Mouse (Mus musculus): ENCODE data around the gene Dab2. TPM values are rescaled to one million over a fixed set of nuclear protein-coding genes. Genes with fewer than 3 reads are reported as not detected.
A peak's percentile ranks its signal among the peaks of the same experiment; 100 is the strongest.

Dab2 gene
- polyA plus RNA-seq, 1 experiment from 2014 or later: 81.5 TPM

DNA sequence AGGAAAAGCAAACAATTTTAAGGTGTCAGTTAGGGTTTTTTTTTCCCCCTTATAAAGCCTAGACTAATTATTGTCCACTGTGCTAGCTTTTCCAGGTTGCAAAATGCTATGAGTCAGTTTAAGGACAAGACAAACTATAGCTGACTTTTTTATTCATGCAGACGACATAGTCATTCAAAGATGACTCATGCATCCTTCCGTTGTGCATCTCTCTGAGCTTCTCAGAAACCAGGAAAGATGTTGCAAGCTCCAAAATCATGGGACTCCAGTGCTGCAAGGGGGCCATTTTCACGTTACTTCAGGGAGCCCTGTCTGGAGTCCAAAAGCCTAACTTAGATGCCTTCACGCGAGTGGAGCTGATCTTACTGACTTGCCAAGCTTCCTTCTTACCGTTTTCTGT, 111.7 kb downstream of the Dab2 start:
- ATAC-seq (replicated peaks; ENCODE audit: insufficient number of reproducible peaks, low FRiP score, low TSS enrichment, low read depth) (no peak), DNase-seq (ENCODE audit: low spot score) (no peak)
- Histone ChIP-seq H3K27ac (replicated peaks; ENCODE audit: low read depth, low read length) (no peak overlapping the region), H3K4me2 (ENCODE audit: low read depth, low read length) (no peak overlapping the region), H3K36me3 (replicated peaks; ENCODE audit: control insufficient read depth, insufficient read depth, low read depth, low read length) (no peaks in the 10 kb centered on the region), H3K4me3 (ENCODE audit: low read depth, low read length) (no peak overlapping the region), H3K9ac (replicated peaks; ENCODE audit: low read length) (no peak overlapping the region), H3K9me3 (replicated peaks; ENCODE audit: control insufficient read depth, low read length) (no peaks in the 10 kb centered on the region), H3K4me1 (ENCODE audit: control insufficient read depth, insufficient read depth, low read length) (no peaks in the 10 kb centered on the region), H3K27me3 (ENCODE audit: control insufficient read depth, insufficient read depth, low read length) (no peaks in the 10 kb centered on the region)
- 93% methylated on average over 6 of the region's 6 CpGs for WGBS

DNA sequence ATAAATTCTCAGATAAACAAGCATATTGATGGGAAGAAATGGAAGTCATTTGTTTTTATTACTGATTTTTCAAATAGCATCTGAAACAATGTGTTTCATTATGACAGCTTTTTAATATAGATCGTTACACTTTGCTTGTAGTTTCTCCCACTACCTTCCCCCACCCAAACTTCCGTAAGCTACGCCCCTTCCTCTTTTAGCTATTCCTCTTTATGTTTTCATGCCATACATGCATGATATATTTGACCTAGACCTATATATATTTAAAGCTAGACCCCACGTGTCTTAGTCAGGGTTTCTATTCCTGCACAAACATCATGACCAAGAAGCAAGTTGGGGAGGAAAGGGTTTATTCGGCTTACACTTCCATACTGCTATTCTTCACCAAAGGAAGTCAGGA, 115.7 kb downstream of the Dab2 start:
- Histone ChIP-seq H3K27me3 (ENCODE audit: control insufficient read depth, insufficient read depth, low read length) (no peaks in the 10 kb centered on the region), H3K27ac (replicated peaks; ENCODE audit: low read depth, low read length) (no peak overlapping the region), H3K4me2 (ENCODE audit: low read depth, low read length) (no peak overlapping the region), H3K9ac (replicated peaks; ENCODE audit: low read length) (no peak overlapping the region), H3K4me1 (ENCODE audit: control insufficient read depth, insufficient read depth, low read length) (no peaks in the 10 kb centered on the region), H3K4me3 (ENCODE audit: low read depth, low read length) (no peak overlapping the region), H3K36me3 (replicated peaks; ENCODE audit: control insufficient read depth, insufficient read depth, low read depth, low read length) (no peaks in the 10 kb centered on the region), H3K9me3 (replicated peaks; ENCODE audit: control insufficient read depth, low read length) (no peaks in the 10 kb centered on the region)
- no peak for ATAC-seq (replicated peaks; ENCODE audit: insufficient number of reproducible peaks, low FRiP score, low TSS enrichment, low read depth)
- DNase-seq (ENCODE audit: low spot score): no peak
- 89% methylated on average over 5 of the region's 5 CpGs for WGBS

DNA sequence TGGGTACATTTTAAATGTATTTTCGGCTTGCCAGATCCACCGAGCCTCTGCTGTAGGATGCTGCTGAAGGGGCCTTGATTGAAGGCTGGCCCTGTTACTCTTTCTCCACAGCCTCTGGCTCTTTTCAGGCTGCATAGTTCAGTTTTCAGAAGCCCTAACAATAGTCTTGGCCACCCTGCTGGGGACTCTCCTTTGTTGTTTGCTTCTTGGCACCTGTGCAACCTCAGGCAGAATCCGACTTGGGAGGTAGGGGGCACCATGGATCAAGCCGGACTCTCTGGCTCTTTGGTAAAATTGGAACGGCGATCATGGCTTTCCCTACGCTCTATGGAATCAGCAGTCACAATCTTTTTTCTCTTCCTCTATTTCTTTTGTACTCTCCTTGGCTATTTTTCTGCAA, 132.2 kb downstream of the Dab2 start:
- Histone ChIP-seq H3K4me3 (ENCODE audit: low read depth, low read length) (no peak overlapping the region), H3K27ac (replicated peaks; ENCODE audit: low read depth, low read length) (no peak overlapping the region), H3K9ac (replicated peaks; ENCODE audit: low read length) (no peak overlapping the region), H3K27me3 (ENCODE audit: control insufficient read depth, insufficient read depth, low read length) (no peaks in the 10 kb centered on the region), H3K9me3 (replicated peaks; ENCODE audit: control insufficient read depth, low read length) (no peaks in the 10 kb centered on the region), H3K36me3 (replicated peaks; ENCODE audit: control insufficient read depth, insufficient read depth, low read depth, low read length) (peaks cover 4% of the 10 kb centered on the region; the same call in 1 of the 2 replicates), H3K4me1 (ENCODE audit: control insufficient read depth, insufficient read depth, low read length) (no peaks in the 10 kb centered on the region), H3K4me2 (ENCODE audit: low read depth, low read length) (no peak overlapping the region)
- DNase-seq (ENCODE audit: low spot score) (no peak), ATAC-seq (replicated peaks; ENCODE audit: insufficient number of reproducible peaks, low FRiP score, low TSS enrichment, low read depth) (no peak)
- WGBS: 74% methylated on average over 7 of the region's 7 CpGs

DNA sequence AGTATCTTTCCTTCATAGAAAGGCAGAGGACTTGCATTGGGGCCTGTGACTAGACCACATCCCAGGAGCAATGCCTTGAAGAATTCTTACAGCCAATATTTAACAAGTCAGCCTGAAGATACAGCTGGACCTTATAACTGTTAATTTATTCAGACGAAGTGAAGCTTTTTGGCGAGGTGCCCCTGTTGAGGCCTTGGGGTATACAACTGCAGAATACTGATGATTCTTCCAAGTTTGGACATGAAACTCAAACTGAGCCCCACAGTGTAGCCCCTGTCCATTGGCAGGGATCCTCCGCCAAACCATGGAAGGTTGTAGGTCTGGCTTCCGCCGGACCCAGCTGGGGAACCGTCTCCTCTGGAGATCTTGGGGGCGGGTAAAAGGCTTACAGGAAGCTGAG, 132.8 kb downstream of the Dab2 start:
- no peak overlapping the region for H3K27ac ChIP-seq (replicated peaks; ENCODE audit: low read depth, low read length)
- H3K9ac ChIP-seq (replicated peaks; ENCODE audit: low read length): no peak overlapping the region
- H3K36me3 ChIP-seq (replicated peaks; ENCODE audit: control insufficient read depth, insufficient read depth, low read depth, low read length): peaks cover 4% of the 10 kb centered on the region; the same call in 1 of the 2 replicates
- H3K4me2 ChIP-seq (ENCODE audit: low read depth, low read length): no peak overlapping the region
- H3K27me3 ChIP-seq (ENCODE audit: control insufficient read depth, insufficient read depth, low read length): no peaks in the 10 kb centered on the region
- H3K9me3 ChIP-seq (replicated peaks; ENCODE audit: control insufficient read depth, low read length): no peaks in the 10 kb centered on the region
- DNase-seq (ENCODE audit: low spot score) (no peak), ATAC-seq (replicated peaks; ENCODE audit: insufficient number of reproducible peaks, low FRiP score, low TSS enrichment, low read depth) (no peak)
- no peak overlapping the region for H3K4me3 ChIP-seq (ENCODE audit: low read depth, low read length)
- WGBS: 90% methylated on average over 7 of the region's 7 CpGs
- H3K4me1 ChIP-seq (ENCODE audit: control insufficient read depth, insufficient read depth, low read length): no peaks in the 10 kb centered on the region

DNA sequence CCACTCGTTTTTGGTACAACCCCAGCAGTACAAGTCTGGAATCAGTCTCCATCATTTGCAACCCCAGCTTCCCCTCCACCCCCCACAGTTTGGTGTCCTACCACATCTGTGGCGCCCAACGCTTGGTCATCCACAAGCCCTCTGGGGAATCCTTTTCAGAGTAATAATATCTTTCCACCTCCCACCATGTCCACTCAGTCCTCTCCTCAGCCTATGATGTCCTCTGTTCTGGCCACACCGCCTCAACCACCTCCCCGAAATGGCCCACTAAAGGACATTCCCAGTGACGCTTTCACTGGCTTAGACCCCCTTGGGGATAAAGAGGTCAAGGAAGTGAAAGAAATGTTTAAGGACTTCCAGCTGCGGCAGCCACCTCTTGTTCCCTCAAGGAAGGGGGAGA, 135.7 kb downstream of the Dab2 start:
- Histone ChIP-seq H3K27ac (replicated peaks; ENCODE audit: low read depth, low read length) (no peak overlapping the region), H3K27me3 (ENCODE audit: control insufficient read depth, insufficient read depth, low read length) (no peaks in the 10 kb centered on the region), H3K9ac (replicated peaks; ENCODE audit: low read length) (no peak overlapping the region), H3K4me3 (ENCODE audit: low read depth, low read length) (no peak overlapping the region), H3K4me1 (ENCODE audit: control insufficient read depth, insufficient read depth, low read length) (no peaks in the 10 kb centered on the region), H3K4me2 (ENCODE audit: low read depth, low read length) (no peak overlapping the region), H3K9me3 (replicated peaks; ENCODE audit: control insufficient read depth, low read length) (no peaks in the 10 kb centered on the region), H3K36me3 (replicated peaks; ENCODE audit: control insufficient read depth, insufficient read depth, low read depth, low read length) (peaks cover 4% of the 10 kb centered on the region; the same call in 1 of the 2 replicates)
- ATAC-seq (replicated peaks; ENCODE audit: insufficient number of reproducible peaks, low FRiP score, low TSS enrichment, low read depth): no peak
- DNase-seq (ENCODE audit: low spot score): no peak
- WGBS: 79% methylated on average over 7 of the region's 7 CpGs

DNA sequence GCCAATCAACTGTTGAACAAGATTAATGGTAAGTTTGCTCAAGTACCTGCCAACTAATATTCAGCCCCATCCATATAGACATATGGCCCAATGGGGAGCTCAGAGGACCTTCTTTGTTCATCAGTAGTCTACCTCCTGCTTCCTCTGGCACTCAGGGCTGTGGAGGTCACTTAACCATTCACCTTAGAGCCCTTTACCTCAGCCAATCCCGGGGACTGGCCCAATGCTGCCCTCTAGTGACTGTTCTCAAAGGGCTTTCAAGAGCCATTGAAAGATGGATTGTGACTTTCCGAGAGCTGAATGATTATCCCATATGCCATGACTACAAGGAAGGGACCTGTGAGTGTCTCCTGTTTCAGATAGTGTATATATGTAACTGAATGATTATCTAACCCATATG, 136.2 kb downstream of the Dab2 start:
- Histone ChIP-seq H3K9ac (replicated peaks; ENCODE audit: low read length) (no peak overlapping the region), H3K36me3 (replicated peaks; ENCODE audit: control insufficient read depth, insufficient read depth, low read depth, low read length) (peaks cover 4% of the 10 kb centered on the region; the same call in 1 of the 2 replicates), H3K9me3 (replicated peaks; ENCODE audit: control insufficient read depth, low read length) (no peaks in the 10 kb centered on the region), H3K27me3 (ENCODE audit: control insufficient read depth, insufficient read depth, low read length) (no peaks in the 10 kb centered on the region), H3K4me2 (ENCODE audit: low read depth, low read length) (no peak overlapping the region), H3K4me3 (ENCODE audit: low read depth, low read length) (no peak overlapping the region), H3K27ac (replicated peaks; ENCODE audit: low read depth, low read length) (no peak overlapping the region), H3K4me1 (ENCODE audit: control insufficient read depth, insufficient read depth, low read length) (no peaks in the 10 kb centered on the region)
- 60% methylated on average over 2 of the region's 2 CpGs for WGBS
- ATAC-seq (replicated peaks; ENCODE audit: insufficient number of reproducible peaks, low FRiP score, low TSS enrichment, low read depth) (no peak), DNase-seq (ENCODE audit: low spot score) (peak; percentile 48)

DNA sequence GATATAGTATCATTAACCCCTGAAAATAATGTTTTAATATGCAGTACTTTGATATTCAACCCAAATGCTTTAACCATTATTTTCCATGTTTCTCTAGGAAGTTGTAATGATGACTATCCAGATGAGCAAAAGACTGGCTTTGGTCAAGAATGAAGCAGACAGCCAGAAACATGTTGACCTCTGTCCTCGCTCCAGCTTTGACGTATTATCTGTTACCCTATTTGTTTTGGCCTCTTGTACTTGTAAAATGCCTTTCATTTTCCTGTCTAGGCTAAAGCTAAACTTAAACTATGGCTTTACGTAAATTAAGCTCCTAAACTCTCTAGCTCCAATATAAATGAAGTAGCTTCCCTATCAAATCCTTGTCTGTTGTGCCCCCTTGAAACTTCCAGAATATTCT, 139.1 kb downstream of the Dab2 start:
- Histone ChIP-seq H3K4me2 (ENCODE audit: low read depth, low read length) (no peak overlapping the region), H3K4me1 (ENCODE audit: control insufficient read depth, insufficient read depth, low read length) (no peaks in the 10 kb centered on the region), H3K27me3 (ENCODE audit: control insufficient read depth, insufficient read depth, low read length) (no peaks in the 10 kb centered on the region), H3K27ac (replicated peaks; ENCODE audit: low read depth, low read length) (no peak overlapping the region), H3K9me3 (replicated peaks; ENCODE audit: control insufficient read depth, low read length) (no peaks in the 10 kb centered on the region), H3K4me3 (ENCODE audit: low read depth, low read length) (no peak overlapping the region), H3K36me3 (replicated peaks; ENCODE audit: control insufficient read depth, insufficient read depth, low read depth, low read length) (peaks cover 4% of the 10 kb centered on the region; the same call in 1 of the 2 replicates), H3K9ac (replicated peaks; ENCODE audit: low read length) (no peak overlapping the region)
- 95% methylated on average over 3 of the region's 3 CpGs for WGBS
- DNase-seq (ENCODE audit: low spot score) (no peak), ATAC-seq (replicated peaks; ENCODE audit: insufficient number of reproducible peaks, low FRiP score, low TSS enrichment, low read depth) (no peak)

DNA sequence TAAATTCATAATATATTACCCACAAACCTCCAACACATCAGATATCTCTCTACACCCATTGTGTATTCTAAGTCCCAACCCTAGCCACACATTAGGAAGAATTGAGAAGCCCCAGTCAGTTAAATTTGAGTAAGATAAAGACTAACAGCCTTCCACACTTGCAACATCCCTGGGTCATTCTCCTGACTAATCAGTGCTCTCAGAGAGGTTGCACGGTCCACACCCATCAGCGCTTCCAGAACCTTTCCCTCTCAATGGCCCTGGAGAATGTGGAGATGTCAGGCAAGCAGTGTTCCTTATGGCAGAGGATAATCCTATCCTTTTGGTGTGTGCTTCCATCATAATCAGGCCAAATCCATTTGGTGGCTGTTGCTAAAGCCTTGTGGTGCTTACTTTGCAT, 144.9 kb downstream of the Dab2 start:
- Histone ChIP-seq H3K4me3 (ENCODE audit: low read depth, low read length) (no peak overlapping the region), H3K9ac (replicated peaks; ENCODE audit: low read length) (no peak overlapping the region), H3K27ac (replicated peaks; ENCODE audit: low read depth, low read length) (no peak overlapping the region), H3K4me2 (ENCODE audit: low read depth, low read length) (no peak overlapping the region), H3K36me3 (replicated peaks; ENCODE audit: control insufficient read depth, insufficient read depth, low read depth, low read length) (no peaks in the 10 kb centered on the region), H3K27me3 (ENCODE audit: control insufficient read depth, insufficient read depth, low read length) (no peaks in the 10 kb centered on the region), H3K4me1 (ENCODE audit: control insufficient read depth, insufficient read depth, low read length) (no peaks in the 10 kb centered on the region), H3K9me3 (replicated peaks; ENCODE audit: control insufficient read depth, low read length) (no peaks in the 10 kb centered on the region)
- ATAC-seq (replicated peaks; ENCODE audit: insufficient number of reproducible peaks, low FRiP score, low TSS enrichment, low read depth) (no peak), DNase-seq (ENCODE audit: low spot score) (no peak)
- WGBS: 89% methylated on average over 2 of the region's 2 CpGs

Measured in embryonic facial prominence, embryonic 11.5 days (tissue).